Comparison of ENCODE assay signal across 10 mouse cellular contexts in genomic region chr15:98674284-98674993, GRCm38 (mm10). TPM values are rescaled to one million over a fixed set of nuclear protein-coding genes. Genes with fewer than 3 reads are reported as not detected.
A peak's percentile ranks its signal among the peaks of the same experiment; 100 is the strongest.
DNase-seq lines count a peak whose midpoint lies in the region; ATAC-seq lines count a peak whose summit lies in the region.
"Had no signal": no experiment of that assay in that cellular context is flagged by ENCODE, and none has a peak within 500 bp of the region (broad histone marks: within the 10 kb centered on the region; RNA-seq: fewer than 3 reads in every experiment).

No protein-coding gene starts in this region.

- no peak for ATAC-seq in inflammation-experienced regulatory T-cells, adult 6 months

- peak; percentile 26 for DNase-seq in embryo, embryonic 10 days (ENCODE audit: low spot score)
- no peak for DNase-seq in embryo, embryonic 9.5 days (ENCODE audit: extremely low spot score)
- peak; percentile 75 for DNase-seq in right cerebral cortex, postnatal 4 days
- no peak for DNase-seq in right cerebral cortex, postnatal 36 days (ENCODE audit: low spot score in 2 of 2)
- DNase-seq in mesoderm, embryonic 11.5 days (ENCODE audit: low read depth, low spot score) = peak; percentile 74
- no peak for DNase-seq in urinary bladder, postnatal 14 days (ENCODE audit: low spot score)
- no peak for DNase-seq in adrenal gland, postnatal 36 days
- DNase-seq: kidney, postnatal 36 days had no signal

RNA-seq across cellular contexts. Expression of gene Rnd1, which starts 2.8 kb away (rescaled TPM):
- 1 to 10 TPM in 1 of 3 experiments, under 1 TPM in 2; 0.94 to 1.8 (median 0.99) TPM for polyA plus RNA-seq in inflammation-experienced regulatory T-cells, adult 6 months (2017; shearing (Covaris generic))
- 1 to 10 TPM; 2.1 to 2.4 TPM for total RNA-seq in adrenal gland, postnatal 36 days (2021)

RNA-seq across cellular contexts. Expression of gene Ddx23, which starts 11.7 kb away (rescaled TPM):
- polyA plus RNA-seq in inflammation-experienced regulatory T-cells, adult 6 months (2017; shearing (Covaris generic)) = 10 to 100 TPM; 15.4 to 37.0 (median 37.0) TPM
- 10 to 100 TPM; 75.5 to 84.3 TPM for total RNA-seq in adrenal gland, postnatal 36 days (2021)

RNA-seq across cellular contexts. Expression of gene Ccdc65, which starts 33.6 kb away (rescaled TPM):
- not detected for polyA plus RNA-seq in inflammation-experienced regulatory T-cells, adult 6 months (2017; shearing (Covaris generic))
- under 1 TPM; 0.23 to 0.26 TPM for total RNA-seq in adrenal gland, postnatal 36 days (2021)
- polyA plus RNA-seq: liver, embryonic 15.5 days had no signal

RNA-seq across cellular contexts. Expression of gene Cacnb3, which starts 43.8 kb away (rescaled TPM):
- under 1 TPM in 2 of 3 experiments, not detected in 1; 0.30 to 0.38 TPM for polyA plus RNA-seq in inflammation-experienced regulatory T-cells, adult 6 months (2017; shearing (Covaris generic))
- total RNA-seq in adrenal gland, postnatal 36 days (2021) = 10 to 100 TPM; 10.2 to 13.3 TPM

RNA-seq across cellular contexts. Expression of gene Fkbp11, which starts 53.6 kb away (rescaled TPM):
- polyA plus RNA-seq in inflammation-experienced regulatory T-cells, adult 6 months (2017; shearing (Covaris generic)) = 1 to 10 TPM in 1 of 3 experiments, under 1 TPM in 1, not detected in 1; 0.62 to 1.7 TPM
- 1 to 10 TPM; 7.5 to 9.1 TPM for total RNA-seq in adrenal gland, postnatal 36 days (2021)

Comparison
In these comparisons a context has a peak if more than half of its experiments do, and no peak if none do; other contexts are left out.
1. DNase-seq: peak in embryo, embryonic 10 days (single experiment), right cerebral cortex, postnatal 4 days (single experiment) and mesoderm, embryonic 11.5 days (single experiment); none in embryo, embryonic 9.5 days (single experiment), right cerebral cortex, postnatal 36 days (0 of 2), urinary bladder, postnatal 14 days (single experiment) and adrenal gland, postnatal 36 days (0 of 2).